Mouse (Mus musculus) cerebellum, adult 8-10 months (tissue): ENCODE measurements around the gene Rps27l.
A peak's percentile ranks its signal among the peaks of the same experiment; 100 is the strongest.
"Not testable (repeated sequence)": the region's sequence is repeated elsewhere in the genome, so short reads cannot be mapped to it uniquely, and the experiment has no call there.

Experiments
- DNase-seq: peaks from one replicate; pipeline ENCODE4 v3.0.0; 2022

Gene Rps27l

GRCm38 (mm10) chr9:66945647-66946641 is at the start of gene Rps27l:
TSS of gene Rps27l (plus strand) at chr9:66946086.
- peak; percentile 93 for DNase-seq

GRCm38 (mm10) chr9:66896951-66897350 is 48.9 kb upstream of the Rps27l start:
- DNase-seq, result no peak

DNA sequence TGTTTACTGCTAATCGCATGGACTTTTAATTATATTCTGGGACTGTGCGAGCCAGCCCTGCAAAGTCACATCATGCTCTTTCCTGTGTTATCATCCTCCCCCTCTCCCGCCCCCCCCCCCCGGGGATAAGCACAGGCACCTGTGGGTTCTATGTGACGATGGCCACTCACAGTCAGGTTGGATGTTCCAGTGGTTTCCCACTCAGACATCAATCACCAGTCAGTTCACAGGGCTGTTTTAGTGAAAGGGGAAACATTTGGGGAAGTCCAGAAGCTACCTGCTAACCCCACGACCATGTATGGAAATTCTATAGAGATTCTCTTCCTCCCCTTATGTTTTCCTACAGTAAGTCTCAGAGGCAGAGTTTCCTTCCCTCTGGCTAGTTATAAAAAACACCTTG is 48.0 kb upstream of the Rps27l start:
- DNase-seq, result no peak

DNA sequence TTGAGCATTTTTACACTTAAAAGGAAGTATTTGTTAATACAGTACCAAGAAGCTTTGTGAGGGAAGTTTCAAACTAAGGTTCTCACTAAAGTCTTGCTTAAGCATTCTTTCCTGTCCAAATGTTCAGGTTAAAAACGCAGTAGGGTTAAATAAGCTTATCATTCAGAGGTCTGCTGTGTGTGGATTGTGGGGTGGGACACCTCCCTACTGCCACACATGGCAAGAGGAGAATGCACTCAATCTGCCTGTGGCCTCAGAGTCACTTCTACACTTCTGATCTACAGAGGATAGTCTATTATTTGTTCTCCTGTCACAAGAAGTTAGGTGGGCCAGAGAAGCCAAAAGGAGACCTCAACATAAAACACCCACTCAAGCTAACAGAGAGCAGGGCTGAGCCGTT is 46.8 kb upstream of the Rps27l start:
- DNase-seq, result no peak

DNA sequence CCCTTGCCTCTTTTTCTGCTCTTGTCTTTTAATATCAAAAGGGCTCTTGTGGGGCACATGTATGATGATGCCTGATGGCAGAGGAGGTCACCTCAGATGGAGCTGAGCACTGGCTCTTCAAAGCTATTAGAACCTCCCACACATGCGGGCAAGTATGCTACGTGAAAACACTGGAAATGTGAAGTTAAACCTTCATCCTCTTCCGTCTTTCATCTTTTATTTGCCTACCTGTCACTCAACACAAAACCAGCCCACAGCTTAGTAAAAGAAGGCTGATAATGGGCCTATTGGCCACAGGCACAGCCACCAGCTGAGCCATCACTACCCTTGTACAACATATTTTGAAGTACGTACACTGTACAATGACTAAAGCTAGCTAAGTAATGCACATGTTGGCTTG is 46.4 kb upstream of the Rps27l start:
- DNase-seq, result no peak

DNA sequence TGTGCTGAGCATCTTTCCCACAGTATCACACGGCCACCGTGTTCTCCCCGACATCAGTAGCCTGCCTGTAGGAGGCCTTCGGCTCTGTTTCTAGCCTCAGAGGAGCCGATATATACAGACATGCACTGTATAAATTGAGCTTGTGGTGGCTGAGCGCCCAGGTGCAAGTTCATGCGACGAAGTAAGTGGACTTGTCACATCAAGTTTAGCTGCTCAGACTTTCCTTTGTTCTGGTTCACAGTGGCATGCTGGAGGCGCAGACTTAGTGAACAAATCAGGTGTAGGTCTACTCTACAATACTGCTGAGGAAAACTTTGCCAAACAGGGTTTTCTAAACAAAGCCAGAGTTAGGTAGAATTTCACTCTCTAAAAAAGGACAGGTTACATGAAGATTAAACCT is 39.9 kb upstream of the Rps27l start:
- DNase-seq, result no peak

DNA sequence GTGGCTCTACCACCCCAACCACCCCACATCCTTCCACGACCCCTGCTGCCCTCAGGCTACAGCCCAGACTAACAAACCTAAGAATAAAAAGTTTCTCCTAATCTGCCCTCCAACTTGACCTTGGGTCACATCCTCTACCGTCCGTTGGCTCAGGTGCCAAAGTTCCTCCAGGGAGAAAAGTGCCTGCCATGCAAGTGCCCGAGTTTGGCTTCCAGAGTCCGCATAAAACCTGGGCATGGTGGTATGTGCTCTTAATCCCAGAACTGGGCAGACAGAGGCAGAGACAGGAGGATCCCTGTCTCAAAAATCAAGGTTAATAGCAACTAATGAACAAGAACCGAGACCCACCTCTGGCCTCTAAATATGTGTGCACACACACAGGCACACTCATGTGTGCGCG is 38.8 kb upstream of the Rps27l start:
- no peak for DNase-seq

DNA sequence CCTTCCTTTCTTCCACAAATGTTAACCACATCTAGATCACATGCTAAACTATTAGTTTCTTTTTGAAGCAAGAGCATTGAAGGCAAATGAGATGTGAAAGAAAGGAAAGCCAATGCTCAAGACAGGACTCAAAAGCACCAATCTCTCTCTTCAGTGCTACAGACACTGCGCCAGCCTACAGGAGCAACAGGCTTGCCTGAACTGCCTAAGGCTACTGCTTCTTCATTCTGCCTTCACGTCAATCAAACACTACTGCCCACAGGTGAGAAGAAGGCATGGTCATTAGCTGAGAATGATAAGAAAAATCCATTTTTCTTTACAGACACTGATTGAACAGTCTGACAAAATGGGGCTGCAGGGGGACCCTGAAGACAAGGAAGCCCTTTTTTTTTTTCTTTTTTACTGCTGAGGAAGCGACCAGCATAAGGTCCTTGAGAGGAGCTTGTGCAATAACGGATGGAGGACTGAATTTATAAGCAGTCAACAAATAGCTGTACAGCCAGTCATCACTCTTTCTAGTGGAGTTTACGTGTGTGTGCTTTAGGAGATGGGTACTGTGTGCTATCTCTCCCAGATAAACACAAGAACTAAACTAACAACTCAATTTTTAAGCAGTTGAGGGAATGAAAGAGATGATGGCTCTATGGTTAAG is 38.0 kb upstream of the Rps27l start:
- DNase-seq, result no peak

- DNase-seq, result no peak
Observed at GRCm38 (mm10) chr9:66909922-66910321, 36.0 kb upstream of the Rps27l start.

DNA sequence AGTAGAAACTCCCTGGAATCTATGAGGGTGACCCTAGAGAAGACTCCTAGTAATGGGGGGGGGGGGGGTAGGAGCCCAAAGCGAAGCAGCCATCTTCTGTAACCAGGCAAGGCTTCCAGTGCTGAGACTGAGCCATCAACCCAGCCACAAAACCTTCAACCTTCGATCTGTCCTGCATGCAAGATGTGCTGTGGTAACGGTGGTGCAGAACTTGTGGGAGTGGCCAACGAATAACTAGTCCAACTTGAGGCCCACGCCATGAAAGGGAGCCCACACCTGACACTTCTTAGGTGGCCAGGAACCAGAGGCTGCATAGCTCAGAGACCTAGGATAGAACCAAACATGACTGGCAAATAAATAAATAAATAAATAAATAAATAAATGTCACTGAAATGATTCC is 35.2 kb upstream of the Rps27l start:
- no peak for DNase-seq

DNA sequence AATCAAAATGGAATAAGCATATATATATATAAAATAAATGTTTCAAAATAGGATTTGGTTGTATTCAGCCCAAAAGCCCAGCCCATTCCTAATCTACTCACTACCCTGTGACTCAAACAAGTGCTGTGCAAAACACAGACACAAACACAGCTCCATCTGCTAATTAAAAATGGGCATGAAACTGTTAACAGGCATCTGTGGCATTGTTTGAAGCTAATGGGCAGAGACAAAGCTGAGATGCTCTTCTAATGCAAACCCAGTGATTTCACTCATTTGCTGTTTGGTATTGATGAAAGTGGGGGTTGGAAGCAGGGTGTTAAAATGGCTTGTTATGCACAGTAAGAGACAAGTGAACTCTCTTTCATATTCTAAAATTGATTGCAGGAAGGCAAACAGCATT is 33.6 kb upstream of the Rps27l start:
- DNase-seq, result no peak

DNA sequence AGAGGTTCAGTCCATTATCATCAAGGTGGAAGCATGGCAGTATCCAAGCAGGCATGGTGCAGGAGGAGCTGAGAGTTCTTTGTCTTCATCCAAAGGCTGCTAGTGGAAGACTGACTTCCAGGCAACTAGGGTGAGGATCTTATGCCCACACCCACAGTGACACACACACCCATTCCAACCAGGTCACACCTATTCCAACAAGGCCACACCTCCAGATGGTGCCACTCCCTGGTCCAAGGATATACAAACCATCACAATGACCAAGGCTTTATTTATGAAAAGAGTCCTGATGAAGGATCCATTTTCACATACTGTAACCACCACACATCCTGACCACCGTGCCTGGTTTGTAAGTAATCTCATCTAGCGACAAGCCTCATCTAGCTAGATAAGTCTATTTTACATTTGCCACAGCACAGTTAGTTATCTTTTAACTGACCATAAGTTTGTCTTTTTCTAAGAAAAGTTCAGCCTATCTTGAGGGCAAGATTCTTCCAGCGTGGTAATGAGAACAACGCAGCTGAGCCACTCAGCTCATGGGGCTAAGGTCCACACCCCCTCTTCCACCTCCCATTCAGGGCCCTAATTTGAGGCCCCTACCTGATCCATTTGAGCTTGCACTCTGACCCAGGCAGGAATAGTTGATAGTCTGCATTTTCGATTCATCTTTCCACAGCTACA is 32.5 kb upstream of the Rps27l start:
- not testable (repeated sequence) for DNase-seq

- DNase-seq, result no peak
Observed at GRCm38 (mm10) chr9:66914540-66914939, 31.3 kb upstream of the Rps27l start.

- no peak for DNase-seq
Observed at GRCm38 (mm10) chr9:66915401-66915800, 30.5 kb upstream of the Rps27l start.

- no peak for DNase-seq
Observed at GRCm38 (mm10) chr9:66915869-66916785, 29.8 kb upstream of the Rps27l start.

- no peak for DNase-seq
Observed at GRCm38 (mm10) chr9:66917216-66917891, 28.5 kb upstream of the Rps27l start.

DNA sequence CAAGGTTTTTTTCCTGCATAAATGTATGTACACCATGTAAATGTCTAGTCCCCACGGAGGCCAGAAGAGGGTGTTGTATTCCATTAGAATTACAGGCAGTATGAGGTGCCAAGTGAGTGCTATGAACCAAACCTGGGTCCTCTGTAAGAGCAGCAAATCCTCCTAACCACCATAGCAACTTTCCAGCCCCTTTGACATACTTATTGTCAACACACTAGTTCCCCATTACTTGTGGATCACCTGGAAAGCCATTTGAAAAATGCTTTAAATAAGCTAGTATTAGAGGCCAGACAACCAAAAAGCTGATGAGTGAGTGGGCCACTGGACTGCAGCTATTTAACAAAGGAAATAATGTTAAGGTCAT is 28.0 kb upstream of the Rps27l start:
- DNase-seq, result no peak

- no peak for DNase-seq
Observed at GRCm38 (mm10) chr9:66918672-66919330, 27.1 kb upstream of the Rps27l start.

DNA sequence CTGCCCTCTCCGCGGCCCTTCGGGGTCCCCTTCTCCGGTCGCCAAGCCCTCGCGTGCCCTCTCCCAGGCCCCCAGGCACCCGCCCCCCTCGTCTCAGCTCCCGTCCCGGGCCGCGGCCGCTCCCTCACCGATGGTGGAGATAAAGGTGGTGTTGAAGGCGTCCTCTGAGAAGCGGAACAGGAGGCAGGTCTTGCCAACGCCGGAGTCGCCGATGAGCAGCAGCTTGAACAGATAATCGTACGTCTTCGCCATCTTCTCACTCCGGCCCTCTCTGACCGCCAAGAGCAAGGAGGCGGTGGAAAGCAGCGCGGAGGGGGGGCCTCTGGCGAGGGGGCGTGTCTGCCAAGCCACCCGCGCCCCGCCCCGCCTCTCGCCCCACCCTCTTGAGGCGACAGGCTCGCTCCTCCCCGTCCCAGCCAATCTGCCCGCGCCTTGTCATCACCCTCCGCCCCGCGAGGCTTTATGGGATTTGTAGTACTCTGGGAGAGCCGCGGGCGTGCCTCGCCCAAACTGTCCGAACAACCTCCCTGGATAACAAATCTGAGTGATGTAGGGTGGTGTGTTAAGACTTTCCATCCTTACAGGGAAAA is 26.4 kb upstream of the Rps27l start, which contains the start of gene Rab8b:
TSS of gene Rab8b (minus strand) at position 306 of the 590 bp plus-strand sequence.
- peak; percentile 97 for DNase-seq

DNA sequence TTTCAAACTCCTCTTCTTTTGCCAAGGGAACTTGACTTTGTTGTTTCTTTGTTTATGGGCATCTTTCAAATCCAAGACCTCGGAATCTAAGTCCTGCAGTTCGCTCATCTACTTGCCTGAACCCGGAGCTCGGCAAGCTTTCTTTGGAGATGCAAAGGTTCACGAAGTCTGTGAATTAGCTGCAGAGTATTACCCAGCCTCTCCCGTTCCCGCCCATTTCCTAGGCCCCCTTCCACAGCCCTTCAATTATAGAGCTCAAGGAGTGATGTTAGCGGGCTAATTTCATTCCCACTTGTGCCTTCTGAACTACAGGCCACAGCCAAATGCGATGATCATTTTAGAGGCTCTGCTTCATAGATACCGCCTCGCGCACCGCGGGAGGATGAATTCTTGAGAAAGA is 25.9 kb upstream of the Rps27l start:
- DNase-seq, result no peak
